Mouse (Mus musculus): ENCODE measurements at regions not wholly inside any gene's neighbourhood (a gene's known extent, or its start where the extent isn't known, plus 50 kb on each side); places are given as distances from the start of the nearest gene placed in this dataset.

GRCm38 (mm10) chr14:102302826-102303225 lies 573.1 kb downstream of the Lmo7 start:
- Histone ChIP-seq H3K9me3 (replicated peaks) (no peaks in the 10 kb centered on the region), H3K27me3 (replicated peaks) (no peaks in the 10 kb centered on the region), H3K9ac (replicated peaks) (no peak overlapping the region), H3K4me1 (no peaks in the 10 kb centered on the region), H3K36me3 (no peaks in the 10 kb centered on the region), H3K27ac (replicated peaks) (no peak overlapping the region), H3K4me3 (replicated peaks) (no peak overlapping the region), H3K4me2 (no peak overlapping the region)
- WGBS, result 64% methylated on average over 2 of the region's 2 CpGs
- ATAC-seq (ENCODE audit: low FRiP score), result peak; percentile 45; the same call in 1 of the 2 replicates

- WGBS, result 74% methylated on average over 6 of the region's 6 CpGs
- no peak overlapping the region for H3K4me2 ChIP-seq
- H3K9me3 ChIP-seq (replicated peaks), result no peaks in the 10 kb centered on the region
- no peak overlapping the region for H3K4me3 ChIP-seq (replicated peaks)
- no peak for ATAC-seq (ENCODE audit: low FRiP score)
- H3K27ac ChIP-seq (replicated peaks), result no peak overlapping the region
- no peak overlapping the region for H3K9ac ChIP-seq (replicated peaks)
- H3K36me3 ChIP-seq, result no peaks in the 10 kb centered on the region
- no peaks in the 10 kb centered on the region for H3K27me3 ChIP-seq (replicated peaks)
- H3K4me1 ChIP-seq, result no peaks in the 10 kb centered on the region
Observed at GRCm38 (mm10) chr14:102300251-102300650, 570.5 kb downstream of the Lmo7 start.

GRCm38 (mm10) chr14:102291361-102291760 lies 561.6 kb downstream of the Lmo7 start:
- Histone ChIP-seq H3K9me3 (replicated peaks) (no peaks in the 10 kb centered on the region), H3K27me3 (replicated peaks) (no peaks in the 10 kb centered on the region), H3K9ac (replicated peaks) (no peak overlapping the region), H3K4me1 (no peaks in the 10 kb centered on the region), H3K4me3 (replicated peaks) (no peak overlapping the region), H3K36me3 (no peaks in the 10 kb centered on the region), H3K27ac (replicated peaks) (no peak overlapping the region), H3K4me2 (no peak overlapping the region)
- ATAC-seq (ENCODE audit: low FRiP score), result no peak
- 23% methylated on average over 1 of the region's 1 CpGs for WGBS

GRCm38 (mm10) chr14:102250076-102250475 lies 520.3 kb downstream of the Lmo7 start:
- Histone ChIP-seq H3K27ac (replicated peaks) (no peak overlapping the region), H3K4me3 (replicated peaks) (no peak overlapping the region), H3K4me2 (no peak overlapping the region), H3K9ac (replicated peaks) (no peak overlapping the region), H3K27me3 (replicated peaks) (no peaks in the 10 kb centered on the region), H3K36me3 (no peaks in the 10 kb centered on the region), H3K4me1 (no peaks in the 10 kb centered on the region), H3K9me3 (replicated peaks) (no peaks in the 10 kb centered on the region)
- ATAC-seq (ENCODE audit: low FRiP score), result no peak
- WGBS, result 42% methylated on average over 5 of the region's 5 CpGs

- 79% methylated on average over 2 of the region's 2 CpGs for WGBS
- no peaks in the 10 kb centered on the region for H3K36me3 ChIP-seq
- no peak overlapping the region for H3K27ac ChIP-seq (replicated peaks)
- no peak for ATAC-seq (ENCODE audit: low FRiP score)
- no peaks in the 10 kb centered on the region for H3K9me3 ChIP-seq (replicated peaks)
- H3K4me1 ChIP-seq, result peaks cover 6% of the 10 kb centered on the region
- no peak overlapping the region for H3K4me3 ChIP-seq (replicated peaks)
- H3K27me3 ChIP-seq (replicated peaks), result no peaks in the 10 kb centered on the region
- no peak overlapping the region for H3K9ac ChIP-seq (replicated peaks)
- H3K4me2 ChIP-seq, result no peak overlapping the region
Observed at GRCm38 (mm10) chr14:102248581-102248980, 518.8 kb downstream of the Lmo7 start.

GRCm38 (mm10) chr14:102248023-102248422 lies 518.3 kb downstream of the Lmo7 start:
- H3K4me2 ChIP-seq, result no peak overlapping the region
- peak; percentile 45; the same call in 1 of the 2 replicates for ATAC-seq (ENCODE audit: low FRiP score)
- no peaks in the 10 kb centered on the region for H3K9me3 ChIP-seq (replicated peaks)
- no peak overlapping the region for H3K4me3 ChIP-seq (replicated peaks)
- WGBS, result 39% methylated on average over 5 of the region's 5 CpGs
- H3K36me3 ChIP-seq, result no peaks in the 10 kb centered on the region
- no peak overlapping the region for H3K27ac ChIP-seq (replicated peaks)
- no peak overlapping the region for H3K9ac ChIP-seq (replicated peaks)
- peaks cover 6% of the 10 kb centered on the region for H3K4me1 ChIP-seq
- no peaks in the 10 kb centered on the region for H3K27me3 ChIP-seq (replicated peaks)

GRCm38 (mm10) chr14:102243806-102244536 lies 514.2 kb downstream of the Lmo7 start:
- Histone ChIP-seq H3K27me3 (replicated peaks) (no peaks in the 10 kb centered on the region), H3K4me3 (replicated peaks) (no peak overlapping the region), H3K9me3 (replicated peaks) (no peaks in the 10 kb centered on the region), H3K27ac (replicated peaks) (0 out of 2 replicates have a peak overlapping the region, but pooled peaks have one; percentile 25), H3K4me2 (no peak overlapping the region), H3K36me3 (no peaks in the 10 kb centered on the region), H3K4me1 (peaks cover 6% of the 10 kb centered on the region), H3K9ac (replicated peaks) (no peak overlapping the region)
- WGBS, result 40% methylated on average over 4 of the region's 4 CpGs
- no peak for ATAC-seq (ENCODE audit: low FRiP score)

- H3K4me3 ChIP-seq (replicated peaks), result no peak overlapping the region
- ATAC-seq (ENCODE audit: low FRiP score), result peak; percentile 91
- H3K27me3 ChIP-seq (replicated peaks), result no peaks in the 10 kb centered on the region
- 32% methylated on average over 7 of the region's 7 CpGs for WGBS
- no peak overlapping the region for H3K4me2 ChIP-seq
- H3K36me3 ChIP-seq, result no peaks in the 10 kb centered on the region
- peaks cover 6% of the 10 kb centered on the region for H3K4me1 ChIP-seq
- no peak overlapping the region for H3K27ac ChIP-seq (replicated peaks)
- no peaks in the 10 kb centered on the region for H3K9me3 ChIP-seq (replicated peaks)
- no peak overlapping the region for H3K9ac ChIP-seq (replicated peaks)
Observed at GRCm38 (mm10) chr14:102216581-102217368, 487.0 kb downstream of the Lmo7 start.

GRCm38 (mm10) chr14:102215267-102215964 lies 485.7 kb downstream of the Lmo7 start:
- H3K36me3 ChIP-seq, result no peaks in the 10 kb centered on the region
- H3K9me3 ChIP-seq (replicated peaks), result no peaks in the 10 kb centered on the region
- no peak overlapping the region for H3K27ac ChIP-seq (replicated peaks)
- H3K27me3 ChIP-seq (replicated peaks), result no peaks in the 10 kb centered on the region
- H3K4me2 ChIP-seq, result no peak overlapping the region
- no peak overlapping the region for H3K9ac ChIP-seq (replicated peaks)
- no peak overlapping the region for H3K4me3 ChIP-seq (replicated peaks)
- 0 out of 2 replicates have a peak, but pooled peaks have one; percentile 26 for ATAC-seq (ENCODE audit: low FRiP score)
- H3K4me1 ChIP-seq, result peaks cover 6% of the 10 kb centered on the region
- WGBS, result 66% methylated on average over 3 of the region's 4 CpGs

GRCm38 (mm10) chr14:102212079-102212478 lies 482.3 kb downstream of the Lmo7 start:
- no peaks in the 10 kb centered on the region for H3K9me3 ChIP-seq (replicated peaks)
- 91% methylated on average over 2 of the region's 2 CpGs for WGBS
- no peaks in the 10 kb centered on the region for H3K27me3 ChIP-seq (replicated peaks)
- H3K4me1 ChIP-seq, result peaks cover 6% of the 10 kb centered on the region
- H3K4me2 ChIP-seq, result no peak overlapping the region
- no peak for ATAC-seq (ENCODE audit: low FRiP score)
- H3K9ac ChIP-seq (replicated peaks), result no peak overlapping the region
- no peaks in the 10 kb centered on the region for H3K36me3 ChIP-seq
- no peak overlapping the region for H3K4me3 ChIP-seq (replicated peaks)
- H3K27ac ChIP-seq (replicated peaks), result no peak overlapping the region

- no peak overlapping the region for H3K27ac ChIP-seq (replicated peaks)
- ATAC-seq (ENCODE audit: low FRiP score), result no peak
- H3K27me3 ChIP-seq (replicated peaks), result no peaks in the 10 kb centered on the region
- H3K9ac ChIP-seq (replicated peaks), result no peak overlapping the region
- H3K4me1 ChIP-seq, result no peaks in the 10 kb centered on the region
- no peaks in the 10 kb centered on the region for H3K9me3 ChIP-seq (replicated peaks)
- H3K4me2 ChIP-seq, result no peak overlapping the region
- 71% methylated on average over 10 of the region's 10 CpGs for WGBS
- no peaks in the 10 kb centered on the region for H3K36me3 ChIP-seq
- no peak overlapping the region for H3K4me3 ChIP-seq (replicated peaks)
Observed at GRCm38 (mm10) chr14:102204881-102205671, 475.3 kb downstream of the Lmo7 start.
